Mouse (Mus musculus) MN1 (cell line): ENCODE measurements around the gene Srp54c.
"Not testable (repeated sequence)": the region's sequence is repeated elsewhere in the genome, so short reads cannot be mapped to it uniquely, and the experiment has no call there.

ENCODE experiments used
- DNase-seq: peaks from one replicate; pipeline ENCODE4 v3.0.0-alpha.2; 2016; ENCODE audit warnings: low spot score

Gene Srp54c

GRCm38 (mm10) chr12:55229626-55230519 lies at the start of gene Srp54c:
Gene Srp54c, plus strand, starts transcription at chr12:55230168.
- DNase-seq, result not testable (repeated sequence)

GRCm38 (mm10) chr12:55187686-55188085 lies 42.3 kb upstream of the Srp54c start:
- DNase-seq, result not testable (repeated sequence)

- DNase-seq, result not testable (repeated sequence)
These were observed 40.8 kb upstream of the Srp54c start for GRCm38 (mm10) chr12:55189127-55189526.

- DNase-seq, result not testable (repeated sequence)
These were observed 30.7 kb upstream of the Srp54c start, which contains the start of gene 1700047I17Rik2 for GRCm38 (mm10) chr12:55199306-55199705. Gene 1700047I17Rik2, plus strand, starts transcription at chr12:55199592.

GRCm38 (mm10) chr12:55199799-55200198 lies 30.2 kb upstream of the Srp54c start:
- DNase-seq, result not testable (repeated sequence)

GRCm38 (mm10) chr12:55212944-55213343 lies 17.0 kb upstream of the Srp54c start:
- DNase-seq, result not testable (repeated sequence)

GRCm38 (mm10) chr12:55230520-55230861 lies 523 bp downstream of the Srp54c start:
- not testable (repeated sequence) for DNase-seq

DNA sequence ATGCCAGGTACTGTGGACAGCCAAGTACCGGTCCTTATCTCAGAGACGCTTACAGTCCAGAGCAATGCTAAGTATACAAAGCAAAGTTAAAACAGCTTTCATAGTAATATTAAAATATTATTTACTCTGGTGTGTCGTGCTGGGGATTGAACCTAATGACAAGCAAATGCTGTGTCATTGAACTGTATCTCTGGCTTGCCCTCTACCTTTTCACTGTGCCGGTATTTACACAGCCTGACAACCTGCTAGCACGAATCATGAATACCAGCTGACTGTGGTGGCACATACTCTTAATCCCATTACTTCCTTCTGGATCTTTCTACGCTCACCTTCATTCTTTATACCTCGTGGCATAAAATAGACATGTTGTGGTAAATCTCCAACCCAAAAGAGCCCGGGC lies 12.3 kb downstream of the Srp54c start:
- not testable (repeated sequence) for DNase-seq

GRCm38 (mm10) chr12:55261950-55262349 lies 32.0 kb downstream of the Srp54c start:
- not testable (repeated sequence) for DNase-seq

- DNase-seq, result not testable (repeated sequence)
These were observed 33.4 kb downstream of the Srp54c start for GRCm38 (mm10) chr12:55263385-55263784.

DNA sequence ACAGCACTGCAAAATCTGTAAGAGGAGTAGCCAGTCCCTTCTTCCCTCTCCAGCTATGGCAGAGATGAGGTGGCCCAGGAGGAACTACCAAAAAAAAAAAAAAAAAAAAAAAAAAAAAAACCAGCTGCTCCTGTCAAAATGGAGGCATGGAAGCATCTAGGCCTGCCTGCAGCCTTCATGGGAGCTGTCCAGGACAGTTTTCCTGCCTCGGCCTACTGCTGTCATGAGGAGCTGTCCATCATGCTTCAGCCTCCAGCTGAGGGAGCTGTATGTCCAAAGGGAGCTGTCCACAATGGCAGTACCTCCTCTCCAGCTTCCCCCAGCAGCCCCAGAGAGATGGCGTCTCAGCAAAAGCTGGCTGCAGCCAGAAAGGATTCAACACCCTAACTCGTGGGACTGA lies 42.3 kb downstream of the Srp54c start:
- DNase-seq, result no peak

DNA sequence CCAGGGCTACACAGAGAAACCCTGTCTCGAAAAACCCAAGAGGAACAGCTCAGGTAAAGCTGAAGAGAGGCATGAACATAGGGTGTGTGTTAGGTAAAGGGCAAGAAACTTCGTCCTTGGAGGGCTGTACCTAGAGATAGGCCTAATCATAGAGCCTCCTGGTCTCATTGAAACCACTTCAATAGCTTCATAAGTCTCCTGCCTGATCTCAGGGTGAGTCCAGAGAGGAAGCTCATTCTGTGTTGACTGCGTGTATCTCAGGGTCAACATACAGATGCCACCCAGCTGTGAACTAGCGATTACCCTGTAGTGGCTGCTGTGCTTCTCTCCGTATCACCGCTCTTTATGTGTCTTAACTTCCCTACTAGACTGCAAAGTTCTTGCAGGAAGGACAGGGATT lies 47.6 kb downstream of the Srp54c start:
- DNase-seq, result not testable (repeated sequence)

DNA sequence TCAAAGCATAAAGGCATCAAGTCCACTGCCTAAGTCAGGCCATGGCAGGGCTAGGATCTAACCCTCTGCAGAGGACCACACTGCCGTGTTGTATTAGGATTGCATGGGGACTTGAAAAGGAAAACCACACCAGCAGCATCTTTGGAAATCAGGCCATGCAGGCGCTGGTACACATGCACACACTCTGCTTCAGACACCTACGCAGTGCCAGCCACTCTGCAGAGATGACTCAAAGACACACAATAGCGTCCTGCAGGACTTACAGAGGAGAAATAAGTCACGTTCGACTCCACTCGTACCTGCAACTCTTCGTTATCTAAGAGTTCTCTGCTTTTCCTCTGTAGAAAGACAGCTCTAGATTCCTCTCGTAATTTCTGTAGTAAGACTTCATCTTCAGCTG lies 68.1 kb downstream of the Srp54c start:
- no peak for DNase-seq

DNA sequence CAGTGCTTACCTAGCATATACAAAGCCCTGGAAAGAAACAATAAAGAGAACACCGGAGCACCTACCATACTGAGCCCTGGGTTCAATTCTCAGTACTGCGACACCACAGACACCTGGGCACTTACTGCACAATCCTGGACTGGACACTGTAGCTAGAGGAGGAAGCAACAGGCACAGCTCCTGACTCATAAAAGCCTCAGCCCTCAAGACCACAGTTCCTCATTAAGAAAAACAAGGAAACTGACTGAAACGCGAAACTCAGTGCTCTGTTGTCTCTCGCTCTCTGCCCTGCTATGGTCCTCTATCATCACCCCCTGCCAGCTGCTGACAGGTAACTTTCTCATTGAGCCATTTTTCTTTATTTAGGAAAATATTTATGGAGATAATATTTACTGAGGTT lies 69.4 kb downstream of the Srp54c start, which contains the start of gene 1110008L16Rik:
TSS of gene 1110008L16Rik (plus strand) at position 242 of the 400 bp plus-strand sequence.
- no peak for DNase-seq

GRCm38 (mm10) chr12:55300820-55301351 lies 70.9 kb downstream of the Srp54c start:
- no peak for DNase-seq

- DNase-seq, result peak; percentile 11
These were observed 71.7 kb downstream of the Srp54c start for GRCm38 (mm10) chr12:55301472-55302300.

DNA sequence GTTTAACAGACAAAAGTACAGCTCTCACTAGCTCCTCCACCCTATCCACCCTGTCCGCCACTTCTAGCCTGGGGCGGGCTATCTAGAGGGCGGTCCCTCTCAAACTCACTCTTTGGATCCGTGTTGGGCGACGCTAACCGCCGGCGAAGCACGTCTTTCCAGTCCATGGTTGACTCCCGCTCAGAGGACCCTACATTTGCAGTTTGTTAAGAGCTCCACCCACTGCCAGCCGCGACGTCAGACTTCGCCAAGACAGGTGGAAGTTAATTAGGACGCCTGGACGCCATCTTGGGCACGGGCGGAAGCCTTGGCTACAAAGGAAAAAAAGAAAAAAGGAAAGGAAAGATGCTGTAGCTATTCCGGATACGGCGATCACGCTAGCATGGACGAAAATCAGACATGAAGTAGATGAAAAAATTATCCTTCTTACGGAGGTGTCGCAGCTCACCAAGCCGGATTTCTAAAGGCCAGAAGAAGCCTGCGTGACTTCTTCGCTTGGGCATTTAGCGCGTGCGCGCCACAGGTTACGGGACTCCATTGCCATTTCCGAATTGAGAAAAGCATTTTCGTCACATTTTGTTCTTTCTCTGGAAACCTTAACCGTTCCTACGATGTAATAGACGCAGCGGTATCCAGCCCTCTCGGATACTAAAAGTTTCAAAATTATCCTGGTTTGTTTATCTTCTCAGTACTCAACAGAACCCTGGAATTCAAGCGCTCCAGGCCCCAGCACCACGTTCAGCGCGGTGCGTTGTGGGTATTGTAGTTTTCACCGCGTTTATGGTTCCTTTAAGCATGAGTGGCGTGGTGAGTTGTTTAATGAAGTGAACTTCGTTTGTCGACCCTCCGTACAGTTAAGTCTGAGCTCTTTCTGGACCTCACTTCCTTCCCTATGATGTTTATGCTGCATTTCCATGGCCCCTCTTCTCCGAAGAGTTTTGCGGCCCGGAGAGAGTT lies 72.8 kb downstream of the Srp54c start, which contains the start of gene Ppp2r3c:
TSS of gene Ppp2r3c (minus strand) at position 514 of the 957 bp plus-strand sequence.
- DNase-seq, result peak; percentile 94

- no peak for DNase-seq
These were observed 76.4 kb downstream of the Srp54c start for GRCm38 (mm10) chr12:55306371-55306770.

DNA sequence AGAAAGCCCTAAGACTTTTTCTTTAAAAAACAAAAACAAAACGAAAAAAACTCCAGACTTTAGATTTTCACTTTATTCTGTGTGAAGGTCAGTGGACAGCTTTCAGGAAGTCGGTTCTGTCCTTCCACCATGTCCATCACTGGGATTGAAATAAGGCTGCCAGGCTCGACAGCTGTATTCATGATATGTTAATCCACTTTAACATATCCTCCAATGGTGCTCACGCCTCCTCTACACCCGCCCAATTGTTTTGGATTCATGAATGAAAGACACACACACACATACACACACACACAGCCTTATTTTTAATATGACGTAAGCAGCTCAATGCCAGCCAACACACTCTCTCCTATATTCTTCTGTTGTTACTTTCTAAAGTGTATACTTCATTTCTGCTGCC lies 77.6 kb downstream of the Srp54c start:
- no peak for DNase-seq

DNA sequence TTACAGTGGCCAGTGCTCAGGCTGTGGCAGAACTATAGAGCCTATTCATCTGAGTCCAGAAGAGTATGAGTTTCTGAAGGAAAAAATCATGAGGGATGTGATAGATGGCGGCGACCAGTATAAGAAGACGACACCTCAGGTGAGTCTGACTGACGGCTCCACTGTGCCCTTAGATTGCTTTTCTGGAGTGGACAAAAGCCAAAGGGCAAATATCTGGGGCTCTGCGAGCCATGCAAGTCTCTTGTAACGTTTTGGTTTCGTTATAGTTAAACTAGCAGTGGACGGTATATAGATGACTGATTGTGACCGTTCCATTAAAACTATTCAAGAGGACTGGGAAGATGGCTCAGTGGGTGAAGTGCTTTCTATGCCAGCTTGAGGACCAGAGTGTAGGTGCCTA lies 78.8 kb downstream of the Srp54c start:
- no peak for DNase-seq

GRCm38 (mm10) chr12:55309501-55309900 lies 79.5 kb downstream of the Srp54c start:
- no peak for DNase-seq
